Mouse (Mus musculus) heart, embryonic 10.5 days (tissue): ENCODE data around the gene Itgb2l. TPM values are rescaled to one million over a fixed set of nuclear protein-coding genes. Genes with fewer than 3 reads are reported as not detected.

Experiments used
- DNase-seq: peaks from one replicate; pipeline ENCODE4 v3.0.0-alpha.2; 2017; ENCODE audit warnings: low spot score
- H3K27ac ChIP-seq: fragments of 300-500 bp; sonication (generic); 2 replicates; pipeline ENCODE4 v1.5.1; 2016; ENCODE audit warnings: mild to moderate bottlenecking
- H3K27me3 ChIP-seq: fragments of 300-500 bp; sonication (generic); 2 replicates; pipeline ENCODE4 v1.6.1; 2016; ENCODE audit warnings: mild to moderate bottlenecking; ENCODE audit not compliant: poor library complexity, insufficient read depth, severe bottlenecking
- H3K36me3 ChIP-seq: fragments of 300-500 bp; sonication (generic); 2 replicates; pipeline ENCODE4 v1.6.1; 2016; ENCODE audit warnings: mild to moderate bottlenecking, moderate library complexity
- H3K4me1 ChIP-seq: fragments of 300-500 bp; sonication (generic); 2 replicates; pipeline ENCODE4 v1.6.1; 2016; ENCODE audit warnings: mild to moderate bottlenecking
- H3K4me3 ChIP-seq: fragments of 300-500 bp; sonication (generic); 2 replicates; pipeline ENCODE4 v1.5.1; 2016; ENCODE audit warnings: mild to moderate bottlenecking, moderate library complexity
- H3K9me3 ChIP-seq: fragments of 300-500 bp; sonication (generic); 2 replicates; pipeline ENCODE4 v1.6.1; 2016; ENCODE audit warnings: mild to moderate bottlenecking, moderate library complexity
- WGBS: fragments of 180-500 bp; shearing (Covaris S2); methylation state at CpG from one replicate; pipeline ENCODE4 v1.1.7; 2016; 5-methylcytosine and 5-hydroxymethylcytosine counted together
- polyA plus RNA-seq: library from polyadenylated mRNA; unstranded; fragments of >200 nt; fragmentation: Nextera tagmentation; extraction: Ambion mirVana; gene quantifications from 2 replicates; pipeline ENCODE4 v1.2.1, GENCODE M21; 2016

Itgb2l gene
- polyA plus RNA-seq, 1 experiment from 2014 or later = not detected

DNA sequence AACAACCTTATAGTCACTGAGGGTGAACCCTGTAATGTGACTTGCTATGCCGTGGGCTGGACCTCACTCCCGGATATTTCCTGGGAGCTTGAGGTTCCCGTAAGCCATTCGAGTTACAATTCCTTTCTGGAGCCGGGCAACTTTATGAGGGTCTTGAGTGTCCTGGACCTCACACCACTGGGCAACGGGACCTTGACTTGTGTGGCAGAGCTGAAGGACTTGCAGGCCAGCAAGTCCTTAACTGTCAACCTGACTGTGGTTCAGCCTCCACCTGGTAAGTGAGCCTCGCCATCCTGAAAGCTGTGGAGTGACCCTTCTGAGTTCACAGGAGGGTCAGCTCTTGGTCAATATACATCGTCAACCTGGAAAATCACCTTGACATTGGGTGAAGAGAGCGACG, 65.3 kb downstream of the Itgb2l start:
- no peaks in the 10 kb centered on the region for H3K36me3 ChIP-seq
- no peak for DNase-seq
- no peaks in the 10 kb centered on the region for H3K27me3 ChIP-seq
- H3K27ac ChIP-seq = no peak overlapping the region
- H3K9me3 ChIP-seq = no peaks in the 10 kb centered on the region
- 88% methylated on average over 10 of the region's 10 CpGs for WGBS
- 0 out of 2 replicates have a peak, but pooled peaks cover 3% of the 10 kb centered on the region for H3K4me1 ChIP-seq
- no peak overlapping the region for H3K4me3 ChIP-seq

DNA sequence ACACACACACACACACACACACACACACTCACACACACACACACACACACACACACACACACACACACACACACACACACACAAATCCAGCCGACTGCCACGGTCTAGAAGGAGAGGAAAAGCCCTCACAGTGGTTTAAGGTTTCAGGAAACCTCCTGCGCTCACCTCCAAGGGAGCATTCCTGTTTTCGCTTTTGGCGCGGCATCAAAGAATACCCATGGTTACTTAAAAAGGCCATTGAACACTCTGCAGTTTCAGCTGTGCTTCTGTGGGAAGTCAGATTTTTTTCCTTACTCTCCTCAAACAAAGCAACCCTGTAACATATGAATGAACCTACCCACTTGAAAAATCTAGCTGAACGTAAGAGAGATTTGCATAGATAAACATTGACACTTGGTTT, 67.1 kb downstream of the Itgb2l start:
- Histone ChIP-seq H3K9me3 (no peaks in the 10 kb centered on the region), H3K27ac (no peak overlapping the region), H3K27me3 (no peaks in the 10 kb centered on the region), H3K4me1 (0 out of 2 replicates have a peak, but pooled peaks cover 7% of the 10 kb centered on the region), H3K4me3 (no peak overlapping the region), H3K36me3 (no peaks in the 10 kb centered on the region)
- no peak for DNase-seq
- WGBS = 34% methylated on average over 7 of the region's 7 CpGs

DNA sequence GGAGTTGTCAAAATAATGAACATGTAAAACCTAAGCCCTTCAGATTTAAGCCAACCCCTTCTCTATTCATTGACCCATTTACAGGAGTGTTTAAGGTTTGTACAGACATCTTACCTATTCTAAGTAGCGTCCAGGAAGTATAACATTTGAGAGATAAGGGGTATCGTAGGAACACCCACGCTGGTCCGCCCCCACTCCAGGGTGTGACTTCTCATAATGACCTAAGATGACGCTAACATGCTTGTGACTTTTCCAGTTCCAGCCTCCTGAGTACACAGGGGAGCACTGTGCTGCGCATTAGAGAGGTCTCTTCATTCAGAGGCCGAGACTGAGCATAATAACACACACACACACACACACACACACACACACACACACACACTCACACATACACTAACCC, 67.9 kb downstream of the Itgb2l start:
- Histone ChIP-seq H3K36me3 (no peaks in the 10 kb centered on the region), H3K27me3 (no peaks in the 10 kb centered on the region), H3K9me3 (no peaks in the 10 kb centered on the region), H3K4me3 (no peak overlapping the region), H3K27ac (no peak overlapping the region), H3K4me1 (0 out of 2 replicates have a peak, but pooled peaks cover 9% of the 10 kb centered on the region)
- DNase-seq = no peak
- WGBS = 82% methylated on average over 7 of the region's 7 CpGs

DNA sequence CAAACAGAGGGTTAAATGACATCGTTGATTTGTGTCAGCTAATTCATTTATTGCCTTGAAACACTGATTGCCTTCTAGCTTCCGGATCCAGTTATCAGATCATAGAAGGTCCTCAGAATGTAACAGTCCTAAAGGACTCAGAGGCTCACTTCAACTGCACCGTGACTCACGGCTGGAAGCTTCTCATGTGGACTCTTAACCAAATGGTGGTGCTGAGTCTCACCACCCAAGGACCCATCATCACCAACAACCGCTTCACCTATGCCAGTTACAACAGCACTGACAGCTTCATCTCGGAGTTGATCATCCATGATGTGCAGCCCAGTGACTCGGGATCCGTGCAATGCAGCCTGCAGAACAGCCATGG, 70.7 kb downstream of the Itgb2l start:
- Histone ChIP-seq H3K36me3 (no peaks in the 10 kb centered on the region), H3K4me3 (no peak overlapping the region), H3K9me3 (no peaks in the 10 kb centered on the region), H3K27me3 (no peaks in the 10 kb centered on the region), H3K27ac (no peak overlapping the region), H3K4me1 (peaks cover 17% of the 10 kb centered on the region; the same call in 1 of the 2 replicates)
- 78% methylated on average over 8 of the region's 8 CpGs for WGBS
- DNase-seq = no peak

Other genes starting within 250 kb of the Itgb2l start
- 465 and 713 TPM in 2 replicates for gene Sh3bgr, start 243.2 kb downstream of the Itgb2l start, polyA plus RNA-seq
- gene B3galt5, start 207.8 kb downstream of the Itgb2l start, polyA plus RNA-seq = 0.04 TPM in 1 of 2 replicates, not detected in the other
- 2.5 and 5.5 TPM in 2 replicates for gene Pcp4, start 24.0 kb upstream of the Itgb2l start, polyA plus RNA-seq